Mouse (Mus musculus) lung, postnatal 25 days (tissue): Measurements from ENCODE around the gene Mphosph10.

ENCODE experiments used
- DNase-seq: peaks from one replicate; pipeline ENCODE4 v3.0.0; 2022; ENCODE audit warnings: low spot score

The Mphosph10 gene

GRCm38 (mm10) chr7:64392122-64392818 lies at the start of gene Mphosph10, which contains the start of gene Mcee:
Gene Mphosph10, minus strand, starts transcription at chr7:64392268.
Gene Mcee, plus strand, starts transcription at chr7:64392607.
- peak; percentile 99 for DNase-seq

GRCm38 (mm10) chr7:64440519-64440918 lies 48.5 kb upstream of the Mphosph10 start:
- DNase-seq, result no peak

- DNase-seq, result no peak
Observed at GRCm38 (mm10) chr7:64439595-64440518, 47.8 kb upstream of the Mphosph10 start.

GRCm38 (mm10) chr7:64424861-64425260 lies 32.8 kb upstream of the Mphosph10 start:
- DNase-seq, result no peak

- no peak for DNase-seq
Observed at GRCm38 (mm10) chr7:64403989-64404388, 11.9 kb upstream of the Mphosph10 start.

GRCm38 (mm10) chr7:64402452-64402851 lies 10.4 kb upstream of the Mphosph10 start:
- no peak for DNase-seq

GRCm38 (mm10) chr7:64400725-64401124 lies 8.7 kb upstream of the Mphosph10 start:
- DNase-seq, result no peak

GRCm38 (mm10) chr7:64392819-64393151 lies 717 bp upstream of the Mphosph10 start:
- no peak for DNase-seq

- DNase-seq, result no peak
Observed at GRCm38 (mm10) chr7:64391479-64391878, 589 bp downstream of the Mphosph10 start.

- peak; percentile 88 for DNase-seq
Observed at GRCm38 (mm10) chr7:64373830-64374562, 18.1 kb downstream of the Mphosph10 start, which contains the start of gene Fan1. Gene Fan1, minus strand, starts transcription at chr7:64374095.

GRCm38 (mm10) chr7:64373147-64373829 lies 18.8 kb downstream of the Mphosph10 start:
- no peak for DNase-seq

GRCm38 (mm10) chr7:64371940-64372878 lies 19.9 kb downstream of the Mphosph10 start:
- DNase-seq, result no peak

- DNase-seq, result no peak
Observed at GRCm38 (mm10) chr7:64369841-64370240, 22.2 kb downstream of the Mphosph10 start.

GRCm38 (mm10) chr7:64365863-64366262 lies 26.2 kb downstream of the Mphosph10 start:
- peak; percentile 58 for DNase-seq

GRCm38 (mm10) chr7:64360586-64360945 lies 31.5 kb downstream of the Mphosph10 start:
- DNase-seq, result no peak

- no peak for DNase-seq
Observed at GRCm38 (mm10) chr7:64359943-64360585, 32.0 kb downstream of the Mphosph10 start.

- DNase-seq, result no peak
Observed at GRCm38 (mm10) chr7:64358666-64359065, 33.4 kb downstream of the Mphosph10 start.

GRCm38 (mm10) chr7:64357405-64357804 lies 34.7 kb downstream of the Mphosph10 start:
- DNase-seq, result peak; percentile 91

GRCm38 (mm10) chr7:64356661-64357060 lies 35.4 kb downstream of the Mphosph10 start:
- DNase-seq, result no peak

GRCm38 (mm10) chr7:64354206-64354605 lies 37.9 kb downstream of the Mphosph10 start:
- DNase-seq, result no peak
